Mouse (Mus musculus): Measurements from ENCODE around the gene Slc18b1.

- TF ChIP-seq TAL1 (IDR thresholded peaks at IDR 0.05; ENCODE audit: low read length): no peak
- TF ChIP-seq GATA1 (IDR thresholded peaks at IDR 0.05; ENCODE audit: low read length): no peak
Measured at GRCm38 (mm10) chr10:23812852-23813766, 16.3 kb downstream of the Slc18b1 start.

All from erythroblast, embryonic 14.5 days (primary cell).